Mouse (Mus musculus) embryonic facial prominence, embryonic 14.5 days (tissue): ENCODE measurements around the gene Abca3. TPM values are rescaled to one million over a fixed set of nuclear protein-coding genes. Genes with fewer than 3 reads are reported as not detected.
A peak's percentile ranks its signal among the peaks of the same experiment; 100 is the strongest.

Experiments used
- ATAC-seq: fragments of 200-750 bp; cut with Nextera tagmentation; 2 replicates; pipeline ENCODE4 v1.8.0; 2017; ENCODE audit warnings: low read depth, moderate number of reproducible peaks, moderate TSS enrichment
- DNase-seq: peaks from one replicate; pipeline ENCODE4 v3.0.0-alpha.2; 2015; ENCODE audit warnings: low spot score
- H3K27ac ChIP-seq: fragments of 300-500 bp; sonication (generic); replicated peaks from 2 replicates; pipeline ENCODE4 v1.5.1; 2014; ENCODE audit warnings: low read depth, mild to moderate bottlenecking, low read length, moderate library complexity
- H3K27me3 ChIP-seq: fragments of 300-500 bp; sonication (generic); replicated peaks from 2 replicates; pipeline ENCODE4 v1.6.1; 2014; ENCODE audit warnings: low read length; ENCODE audit not compliant: control insufficient read depth, insufficient read depth
- H3K36me3 ChIP-seq: fragments of 300-500 bp; sonication (generic); 2 replicates; pipeline ENCODE4 v1.6.1; 2014; ENCODE audit warnings: low read length, mixed read lengths; ENCODE audit not compliant: control insufficient read depth, insufficient read depth
- H3K4me1 ChIP-seq: fragments of 300-500 bp; sonication (generic); 2 replicates; pipeline ENCODE4 v1.6.1; 2014; ENCODE audit warnings: antibody characterized with exemption, low read length; ENCODE audit not compliant: control insufficient read depth, insufficient read depth
- H3K4me2 ChIP-seq: fragments of 300-500 bp; sonication (generic); 2 replicates; pipeline ENCODE4 v1.6.1; 2014; ENCODE audit warnings: low read depth, mild to moderate bottlenecking, low read length, moderate library complexity, mixed read lengths
- H3K4me3 ChIP-seq: fragments of 300-500 bp; sonication (generic); 2 replicates; pipeline ENCODE4 v1.5.1; 2014; ENCODE audit warnings: low read depth, mild to moderate bottlenecking, low read length
- H3K9ac ChIP-seq: fragments of 300-500 bp; sonication (generic); 2 replicates; pipeline ENCODE4 v1.6.1; 2014; ENCODE audit warnings: low read depth, mild to moderate bottlenecking, low read length, moderate library complexity, mixed read lengths
- H3K9me3 ChIP-seq: fragments of 300-500 bp; sonication (generic); 2 replicates; pipeline ENCODE4 v1.6.1; 2016; ENCODE audit warnings: low read length; ENCODE audit not compliant: control insufficient read depth
- WGBS: fragments of 180-500 bp; shearing (Covaris S2); extraction: QIAGEN DNeasy Blood & Tissue Kit; methylation state at CpG from one replicate; pipeline ENCODE4 v1.1.7; 2014; 5-methylcytosine and 5-hydroxymethylcytosine counted together
- polyA plus RNA-seq: library from polyadenylated mRNA; unstranded; fragments of >200 nt; fragmentation: Nextera tagmentation; extraction: Ambion mirVana; gene quantifications from 2 replicates; pipeline ENCODE4 v1.2.1, GENCODE M21; 2014

The Abca3 gene
- polyA plus RNA-seq, 1 experiment from 2014 or later: 10.1 TPM

GRCm38 (mm10) chr17:24391149-24391548 lies 39.4 kb downstream of the Abca3 start:
- H3K4me1 ChIP-seq: no peaks in the 10 kb centered on the region
- H3K27me3 ChIP-seq: no peaks in the 10 kb centered on the region
- 68% methylated on average over 8 of the region's 8 CpGs for WGBS
- H3K27ac ChIP-seq: no peak overlapping the region
- DNase-seq (no peak), ATAC-seq (no peak)
- 0 out of 2 replicates have a peak, but pooled peaks cover 13% of the 10 kb centered on the region for H3K36me3 ChIP-seq
- no peak overlapping the region for H3K9ac ChIP-seq
- no peak overlapping the region for H3K4me3 ChIP-seq
- H3K9me3 ChIP-seq: no peaks in the 10 kb centered on the region
- no peak overlapping the region for H3K4me2 ChIP-seq

GRCm38 (mm10) chr17:24393527-24393926 lies 41.8 kb downstream of the Abca3 start:
- no peak overlapping the region for H3K27ac ChIP-seq
- no peak overlapping the region for H3K9ac ChIP-seq
- ATAC-seq (peak; percentile 84), DNase-seq (peak; percentile 61)
- no peaks in the 10 kb centered on the region for H3K27me3 ChIP-seq
- H3K9me3 ChIP-seq: no peaks in the 10 kb centered on the region
- 37% methylated on average over 4 of the region's 4 CpGs for WGBS
- no peaks in the 10 kb centered on the region for H3K36me3 ChIP-seq
- no peak overlapping the region for H3K4me2 ChIP-seq
- no peak overlapping the region for H3K4me3 ChIP-seq
- no peaks in the 10 kb centered on the region for H3K4me1 ChIP-seq

DNA sequence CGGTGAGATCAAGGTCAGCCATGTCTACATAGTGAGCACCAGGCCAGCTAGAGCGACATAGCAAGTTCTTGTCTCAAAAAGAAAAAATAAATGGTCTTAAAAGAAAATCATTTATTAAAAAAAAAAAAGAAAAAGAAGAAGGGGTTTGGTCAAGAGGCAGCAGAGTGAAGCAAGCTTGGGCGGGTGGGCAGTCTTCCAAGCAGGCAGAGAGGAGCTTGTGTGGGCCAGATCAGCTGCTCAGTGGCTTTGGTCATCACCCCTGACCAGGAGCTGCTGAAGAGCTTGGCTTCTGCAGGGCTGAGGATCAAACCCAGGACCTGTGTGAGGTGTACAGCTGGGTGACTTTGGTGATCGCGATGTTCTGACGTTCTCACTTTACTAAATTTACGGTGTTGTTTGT lies 42.7 kb downstream of the Abca3 start:
- Histone ChIP-seq H3K9me3 (no peaks in the 10 kb centered on the region), H3K4me3 (no peak overlapping the region), H3K4me1 (no peaks in the 10 kb centered on the region), H3K27ac (no peak overlapping the region), H3K36me3 (no peaks in the 10 kb centered on the region), H3K4me2 (no peak overlapping the region), H3K9ac (no peak overlapping the region), H3K27me3 (no peaks in the 10 kb centered on the region)
- ATAC-seq: no peak
- WGBS: 85% methylated on average over 7 of the region's 7 CpGs
- no peak for DNase-seq

DNA sequence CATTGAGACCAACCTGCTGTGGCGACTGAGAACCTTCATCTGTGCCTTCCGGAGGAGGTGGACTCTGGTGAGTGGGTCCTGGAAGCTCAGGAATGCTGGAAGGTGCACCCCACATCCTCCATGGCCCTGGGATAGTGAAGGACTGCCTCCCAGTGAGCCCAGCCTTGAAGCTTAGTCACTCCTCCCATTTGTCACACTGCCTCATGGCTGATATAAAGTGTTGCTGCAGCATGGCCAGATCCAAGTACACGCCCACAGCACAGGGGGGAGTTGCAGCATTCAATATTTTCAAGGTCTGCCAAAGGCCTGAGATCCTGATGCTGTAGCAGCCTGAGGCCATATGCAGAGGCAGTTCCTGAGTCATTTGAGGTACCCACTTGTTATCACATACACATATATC lies 50.6 kb downstream of the Abca3 start:
- DNase-seq (no peak), ATAC-seq (no peak)
- H3K36me3 ChIP-seq: peaks cover 16% of the 10 kb centered on the region; the same call in 1 of the 2 replicates
- no peaks in the 10 kb centered on the region for H3K27me3 ChIP-seq
- H3K4me3 ChIP-seq: no peak overlapping the region
- no peaks in the 10 kb centered on the region for H3K9me3 ChIP-seq
- no peak overlapping the region for H3K4me2 ChIP-seq
- H3K9ac ChIP-seq: no peak overlapping the region
- no peak overlapping the region for H3K27ac ChIP-seq
- H3K4me1 ChIP-seq: no peaks in the 10 kb centered on the region
- WGBS: 73% methylated on average over 3 of the region's 3 CpGs

GRCm38 (mm10) chr17:24407116-24407803 lies 55.5 kb downstream of the Abca3 start:
- WGBS: 86% methylated on average over 12 of the region's 12 CpGs
- no peak overlapping the region for H3K9ac ChIP-seq
- H3K27ac ChIP-seq: no peak overlapping the region
- H3K4me2 ChIP-seq: no peak overlapping the region
- no peak overlapping the region for H3K4me3 ChIP-seq
- H3K27me3 ChIP-seq: no peaks in the 10 kb centered on the region
- H3K36me3 ChIP-seq: peaks cover 58% of the 10 kb centered on the region
- no peaks in the 10 kb centered on the region for H3K9me3 ChIP-seq
- no peak for ATAC-seq
- no peaks in the 10 kb centered on the region for H3K4me1 ChIP-seq
- DNase-seq: no peak

DNA sequence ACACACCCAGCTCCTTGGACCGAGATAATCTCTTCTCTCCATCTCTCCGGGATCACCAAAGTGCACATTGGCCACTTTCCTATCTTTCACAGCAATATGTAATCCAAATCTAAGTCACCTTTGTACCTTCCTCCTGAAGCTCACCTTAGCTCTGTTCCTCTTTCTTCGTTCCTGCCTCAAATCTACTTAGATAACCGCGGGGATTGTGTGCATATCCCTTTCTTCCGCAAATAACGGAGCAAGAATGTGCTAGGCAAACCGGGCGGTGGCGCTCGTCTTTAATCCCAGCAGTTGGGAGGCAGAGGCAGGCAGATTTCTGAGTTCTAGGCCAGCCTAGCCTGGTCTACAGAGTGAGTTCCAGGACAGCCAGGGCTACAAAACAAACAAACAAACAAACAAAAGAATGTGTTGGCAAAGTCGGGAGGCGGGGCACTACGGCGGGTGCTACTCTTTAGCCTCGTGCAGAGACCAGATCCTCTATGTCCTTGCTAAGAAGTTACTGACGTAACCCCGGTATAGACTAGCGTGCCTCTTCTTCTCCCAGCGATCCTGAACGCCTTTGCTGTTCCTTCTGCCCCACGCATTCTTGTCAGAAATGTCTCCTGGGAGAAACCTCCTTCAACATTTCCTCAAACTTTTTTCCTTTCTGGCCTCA lies 61.9 kb downstream of the Abca3 start:
- peak overlapping the region; percentile 64 for H3K4me2 ChIP-seq
- DNase-seq (peak; percentile 20), ATAC-seq (peak; percentile 20)
- H3K9me3 ChIP-seq: no peaks in the 10 kb centered on the region
- 31% methylated on average over 22 of the region's 22 CpGs for WGBS
- peaks cover 16% of the 10 kb centered on the region for H3K4me1 ChIP-seq
- peak overlapping the region; percentile 97 for H3K9ac ChIP-seq
- H3K27me3 ChIP-seq: no peaks in the 10 kb centered on the region
- H3K27ac ChIP-seq: peak overlapping the region; percentile 86
- peak overlapping the region; percentile 86 for H3K4me3 ChIP-seq
- H3K36me3 ChIP-seq: peaks cover 54% of the 10 kb centered on the region

GRCm38 (mm10) chr17:24414230-24414976 lies 62.7 kb downstream of the Abca3 start, which contains the start of gene Rnps1:
Gene Rnps1, plus strand, starts transcription at chr17:24414565.
- DNase-seq (peak; percentile 99), ATAC-seq (peak; percentile 95)
- Histone ChIP-seq H3K4me2 (peak within 1 kb of the TSS; percentile 81), H3K4me3 (peak within 1 kb of the TSS; percentile 86), H3K9me3 (no peaks in the 10 kb centered on the region), H3K36me3 (peaks cover 54% of the 10 kb centered on the region), H3K9ac (peak within 1 kb of the TSS; percentile 97), H3K27me3 (no peaks in the 10 kb centered on the region), H3K27ac (peak within 1 kb of the TSS; percentile 88), H3K4me1 (peaks cover 16% of the 10 kb centered on the region)
- WGBS: 1% methylated on average over 43 of the region's 64 CpGs

DNA sequence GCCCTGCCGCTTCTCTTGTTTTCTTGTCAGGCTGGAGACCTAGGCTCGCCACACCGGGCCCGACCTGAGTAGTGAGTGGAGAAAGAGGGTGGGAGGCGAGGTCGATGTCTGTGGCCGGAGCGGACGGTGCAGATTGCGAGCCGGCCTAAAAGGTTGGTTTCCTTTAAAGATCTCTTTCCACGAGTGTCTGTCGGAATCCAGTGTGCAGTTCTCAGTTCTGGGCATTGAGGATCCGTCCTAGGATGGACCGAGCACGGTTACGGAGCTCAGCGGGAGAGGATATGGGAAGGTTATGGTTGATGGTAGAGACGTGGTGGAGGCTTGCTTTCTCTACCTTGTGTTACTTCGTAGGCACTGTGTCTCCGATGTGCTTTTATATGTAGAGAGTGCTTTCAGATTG lies 63.3 kb downstream of the Abca3 start:
- H3K9me3 ChIP-seq: no peaks in the 10 kb centered on the region
- H3K9ac ChIP-seq: peak overlapping the region; percentile 97
- DNase-seq (no peak), ATAC-seq (no peak)
- WGBS: under 1% methylated on average over 21 of the region's 21 CpGs
- no peaks in the 10 kb centered on the region for H3K27me3 ChIP-seq
- peaks cover 54% of the 10 kb centered on the region for H3K36me3 ChIP-seq
- H3K4me2 ChIP-seq: peak overlapping the region; percentile 81
- H3K4me1 ChIP-seq: peaks cover 16% of the 10 kb centered on the region
- peak overlapping the region; percentile 88 for H3K27ac ChIP-seq
- peak overlapping the region; percentile 86 for H3K4me3 ChIP-seq
